Mouse (Mus musculus): Measurements from ENCODE around the gene Inpp5a. TPM values are rescaled to one million over a fixed set of nuclear protein-coding genes. Genes with fewer than 3 reads are reported as not detected.

Inpp5a gene
- polyA plus RNA-seq, 1 experiment from 2014 or later = 4.1 TPM

DNA sequence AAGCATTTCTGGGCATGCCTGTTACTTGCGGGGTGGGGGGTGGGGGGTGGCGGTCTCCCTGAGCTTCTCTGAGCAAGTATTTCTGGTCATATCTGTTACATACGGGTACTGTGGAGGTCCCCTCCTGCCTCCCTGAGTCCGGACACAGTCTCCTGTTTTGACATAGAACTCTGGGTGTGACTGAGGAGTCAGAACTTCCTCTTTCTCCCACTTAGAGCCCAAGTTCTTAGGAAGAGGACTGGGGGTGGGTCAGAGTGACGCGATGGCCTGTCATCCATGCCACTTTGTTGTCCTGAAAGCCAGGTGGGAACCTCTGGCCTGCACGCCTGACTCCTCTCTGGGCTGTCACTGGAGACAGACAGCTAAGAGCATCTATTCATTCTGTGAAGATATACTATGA lies 11.5 kb upstream of the Inpp5a start:
- no peaks in the 10 kb centered on the region; the same call in 1 of the 2 replicates for H3K4me1 ChIP-seq (replicated peaks)
- no peak overlapping the region for H3K27ac ChIP-seq (replicated peaks)
- no peak overlapping the region for H3K9ac ChIP-seq
- no peaks in the 10 kb centered on the region for H3K36me3 ChIP-seq (replicated peaks)
- H3K4me2 ChIP-seq = no peak overlapping the region
- peak; percentile 25 for ATAC-seq (ENCODE audit: insufficient read depth)
- H3K27me3 ChIP-seq = no peaks in the 10 kb centered on the region; the same call in 1 of the 2 replicates
- H3K9me3 ChIP-seq (replicated peaks) = no peaks in the 10 kb centered on the region
- WGBS (ENCODE audit: insufficient replicate concordance) = 25% methylated on average over 7 of the region's 7 CpGs
- no peak overlapping the region for H3K4me3 ChIP-seq (replicated peaks)

GRCm38 (mm10) chr7:139378355-139378754 lies 10.6 kb upstream of the Inpp5a start:
- ATAC-seq (ENCODE audit: insufficient read depth) = no peak
- WGBS (ENCODE audit: insufficient replicate concordance) = 68% methylated on average over 3 of the region's 3 CpGs
- H3K27ac ChIP-seq (replicated peaks) = no peak overlapping the region
- H3K36me3 ChIP-seq (replicated peaks) = no peaks in the 10 kb centered on the region
- no peaks in the 10 kb centered on the region; the same call in 1 of the 2 replicates for H3K27me3 ChIP-seq
- no peaks in the 10 kb centered on the region for H3K9me3 ChIP-seq (replicated peaks)
- H3K4me1 ChIP-seq (replicated peaks) = no peaks in the 10 kb centered on the region; the same call in 1 of the 2 replicates
- no peak overlapping the region for H3K4me3 ChIP-seq (replicated peaks)
- no peak overlapping the region for H3K9ac ChIP-seq
- no peak overlapping the region for H3K4me2 ChIP-seq

GRCm38 (mm10) chr7:139379745-139380144 lies 9.2 kb upstream of the Inpp5a start:
- Histone ChIP-seq H3K4me3 (replicated peaks) (no peak overlapping the region), H3K9me3 (replicated peaks) (no peaks in the 10 kb centered on the region), H3K36me3 (replicated peaks) (no peaks in the 10 kb centered on the region), H3K27ac (replicated peaks) (no peak overlapping the region), H3K9ac (no peak overlapping the region), H3K4me2 (no peak overlapping the region), H3K27me3 (no peaks in the 10 kb centered on the region), H3K4me1 (replicated peaks) (peaks cover 4% of the 10 kb centered on the region; the same call in 1 of the 2 replicates)
- no peak for ATAC-seq (ENCODE audit: insufficient read depth)
- 51% methylated on average over 2 of the region's 2 CpGs for WGBS (ENCODE audit: insufficient replicate concordance)

- ATAC-seq (ENCODE audit: insufficient read depth) = no peak
- Histone ChIP-seq H3K9me3 (replicated peaks) (no peaks in the 10 kb centered on the region), H3K27ac (replicated peaks) (no peak overlapping the region), H3K4me3 (replicated peaks) (no peak overlapping the region), H3K36me3 (replicated peaks) (no peaks in the 10 kb centered on the region), H3K27me3 (no peaks in the 10 kb centered on the region), H3K9ac (no peak overlapping the region), H3K4me2 (no peak overlapping the region), H3K4me1 (replicated peaks) (peaks cover 5% of the 10 kb centered on the region; the same call in 1 of the 2 replicates)
- WGBS (ENCODE audit: insufficient replicate concordance) = 49% methylated on average over 4 of the region's 4 CpGs
These were observed 8.7 kb upstream of the Inpp5a start for GRCm38 (mm10) chr7:139380225-139380624.

DNA sequence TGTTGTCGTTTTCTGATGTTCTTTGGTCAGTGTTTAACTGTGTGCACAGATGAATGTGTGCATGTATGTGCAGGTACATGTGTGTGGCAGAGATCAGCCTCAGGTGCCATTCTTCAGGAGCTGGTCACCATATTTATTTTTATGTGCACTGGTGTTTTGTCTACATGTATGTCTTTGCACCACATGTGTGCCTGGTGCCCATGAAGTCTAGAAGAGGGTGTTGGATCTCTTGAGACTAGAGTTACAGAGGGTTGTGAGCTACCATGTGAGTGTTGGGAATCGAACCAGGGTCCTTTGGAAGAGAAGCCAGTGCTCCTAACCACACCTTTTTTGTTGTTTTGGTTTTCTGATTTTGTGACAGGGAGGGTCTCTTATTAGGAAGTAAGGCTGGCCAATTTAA lies 7.0 kb upstream of the Inpp5a start:
- Histone ChIP-seq H3K27ac (replicated peaks) (no peak overlapping the region), H3K4me2 (no peak overlapping the region), H3K9ac (no peak overlapping the region), H3K27me3 (peaks cover 5% of the 10 kb centered on the region; the same call in 1 of the 2 replicates), H3K4me3 (replicated peaks) (no peak overlapping the region), H3K36me3 (replicated peaks) (no peaks in the 10 kb centered on the region), H3K4me1 (replicated peaks) (peaks cover 5% of the 10 kb centered on the region; the same call in 1 of the 2 replicates), H3K9me3 (replicated peaks) (no peaks in the 10 kb centered on the region)
- ATAC-seq (ENCODE audit: insufficient read depth) = no peak
- 40% methylated on average over 2 of the region's 2 CpGs for WGBS (ENCODE audit: insufficient replicate concordance)

DNA sequence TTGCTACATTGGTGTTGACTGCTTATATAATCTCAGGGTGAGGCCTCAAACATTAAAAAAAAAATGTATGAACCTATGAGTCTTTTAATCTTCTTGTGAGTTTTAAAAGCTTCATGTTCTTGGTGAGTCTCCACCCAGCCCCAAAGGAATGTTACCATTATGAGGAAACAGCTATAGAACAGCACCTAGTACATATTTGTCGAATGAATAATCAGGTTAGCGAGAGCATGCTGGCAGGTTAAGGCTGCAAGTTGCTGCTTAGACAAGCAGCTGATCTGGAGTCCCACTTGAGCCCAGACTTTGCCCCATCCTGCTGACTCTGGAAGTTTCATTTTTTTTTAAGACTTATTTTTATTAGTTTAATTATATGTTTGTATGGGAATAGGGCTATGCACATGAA lies 6.1 kb upstream of the Inpp5a start:
- no peak for ATAC-seq (ENCODE audit: insufficient read depth)
- Histone ChIP-seq H3K27ac (replicated peaks) (no peak overlapping the region), H3K4me2 (no peak overlapping the region)

DNA sequence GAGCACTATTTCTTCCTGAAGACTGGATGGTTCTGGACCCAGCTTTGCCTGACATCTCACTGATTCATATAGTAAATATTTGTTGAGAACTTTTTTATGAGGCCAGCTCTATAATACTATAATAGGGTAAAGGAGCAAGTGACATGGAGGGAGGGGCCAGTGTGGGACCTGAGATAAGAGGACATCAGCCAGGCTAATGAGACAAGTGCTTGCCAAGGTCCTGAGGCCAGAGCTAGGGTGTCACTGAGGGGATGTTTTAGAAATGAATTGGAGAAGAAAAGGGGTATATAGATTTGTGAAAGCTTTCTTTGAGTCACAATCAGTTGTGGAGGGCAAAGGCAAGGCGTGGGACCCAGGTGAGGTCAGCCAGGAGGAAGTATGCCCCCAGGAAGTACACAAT lies 4.4 kb upstream of the Inpp5a start:
- Histone ChIP-seq H3K27ac (replicated peaks) (no peak overlapping the region), H3K4me1 (replicated peaks) (peaks cover 22% of the 10 kb centered on the region), H3K9me3 (replicated peaks) (no peaks in the 10 kb centered on the region), H3K4me2 (no peak overlapping the region), H3K27me3 (peaks cover 7% of the 10 kb centered on the region), H3K9ac (no peak overlapping the region), H3K4me3 (replicated peaks) (no peak overlapping the region), H3K36me3 (replicated peaks) (no peaks in the 10 kb centered on the region)
- WGBS (ENCODE audit: insufficient replicate concordance) = 38% methylated on average over 1 of the region's 1 CpGs
- no peak for ATAC-seq (ENCODE audit: insufficient read depth)

More for the DNA sequence above, 6.1 kb upstream of the Inpp5a start:
- Histone ChIP-seq H3K9me3 (replicated peaks) (no peaks in the 10 kb centered on the region), H3K4me3 (replicated peaks) (no peak overlapping the region), H3K36me3 (replicated peaks) (no peaks in the 10 kb centered on the region), H3K9ac (no peak overlapping the region), H3K4me1 (replicated peaks) (peaks cover 8% of the 10 kb centered on the region), H3K27me3 (peaks cover 5% of the 10 kb centered on the region; the same call in 1 of the 2 replicates)
- 74% methylated on average over 2 of the region's 2 CpGs for WGBS (ENCODE audit: insufficient replicate concordance)

GRCm38 (mm10) chr7:139384916-139385530 lies 3.9 kb upstream of the Inpp5a start:
- H3K27ac ChIP-seq (replicated peaks) = no peak overlapping the region
- H3K4me2 ChIP-seq = no peak overlapping the region
- no peaks in the 10 kb centered on the region for H3K36me3 ChIP-seq (replicated peaks)
- ATAC-seq (ENCODE audit: insufficient read depth) = no peak
- WGBS (ENCODE audit: insufficient replicate concordance) = 62% methylated on average over 2 of the region's 2 CpGs
- H3K4me1 ChIP-seq (replicated peaks) = peaks cover 27% of the 10 kb centered on the region
- H3K9me3 ChIP-seq (replicated peaks) = no peaks in the 10 kb centered on the region
- no peak overlapping the region for H3K4me3 ChIP-seq (replicated peaks)
- no peak overlapping the region for H3K9ac ChIP-seq
- peaks cover 10% of the 10 kb centered on the region for H3K27me3 ChIP-seq

DNA sequence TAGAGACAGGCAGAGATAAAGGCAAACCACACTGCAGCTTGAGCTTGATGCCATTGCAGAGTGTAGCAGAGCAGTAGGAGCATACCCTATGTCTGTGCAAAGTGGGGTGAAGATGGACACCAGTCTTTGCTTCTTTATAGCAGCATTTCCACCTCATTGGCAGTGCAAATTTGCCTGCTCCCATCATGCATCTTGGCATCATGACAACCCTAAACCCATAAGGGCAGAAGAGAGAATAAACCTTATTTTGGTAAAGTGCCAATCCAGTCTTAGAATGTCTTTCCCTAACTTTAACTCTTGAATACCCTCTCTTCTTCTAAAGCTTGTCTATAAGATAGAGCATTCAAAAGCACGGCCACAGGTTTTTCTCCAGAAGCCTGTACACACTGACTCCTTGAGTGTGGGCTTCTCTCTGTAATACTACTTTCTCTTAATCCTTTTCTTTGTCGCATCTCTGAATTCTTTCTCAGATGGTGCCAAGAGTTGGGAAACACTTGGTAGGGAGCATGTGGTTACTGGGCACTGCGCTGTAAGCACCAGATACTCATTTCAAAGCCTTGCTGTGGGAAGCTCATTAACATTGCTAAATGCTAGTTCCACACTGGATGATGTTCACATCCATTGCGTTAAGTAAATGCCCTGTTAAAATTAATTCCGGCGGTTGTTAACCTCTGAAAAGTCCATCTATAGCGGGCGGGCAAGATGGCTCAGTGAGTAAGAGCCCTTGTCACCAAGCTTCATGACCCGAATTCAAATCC lies 1.8 kb upstream of the Inpp5a start:
- Histone ChIP-seq H3K27me3 (peaks cover 10% of the 10 kb centered on the region), H3K9ac (no peak overlapping the region), H3K4me1 (replicated peaks) (peaks cover 31% of the 10 kb centered on the region), H3K27ac (replicated peaks) (no peak overlapping the region), H3K4me3 (replicated peaks) (no peak overlapping the region), H3K9me3 (replicated peaks) (no peaks in the 10 kb centered on the region), H3K36me3 (replicated peaks) (no peaks in the 10 kb centered on the region), H3K4me2 (no peak overlapping the region)
- WGBS (ENCODE audit: insufficient replicate concordance) = 80% methylated on average over 9 of the region's 9 CpGs
- ATAC-seq (ENCODE audit: insufficient read depth) = no peak

- peak overlapping the region; percentile 64 for H3K27ac ChIP-seq (replicated peaks)
- H3K4me1 ChIP-seq (replicated peaks) = peaks cover 33% of the 10 kb centered on the region
- no peaks in the 10 kb centered on the region for H3K9me3 ChIP-seq (replicated peaks)
- 18% methylated on average over 16 of the region's 16 CpGs for WGBS (ENCODE audit: insufficient replicate concordance)
- peak overlapping the region; percentile 73 for H3K4me3 ChIP-seq (replicated peaks)
- peak overlapping the region; percentile 59 for H3K9ac ChIP-seq
- peaks cover 10% of the 10 kb centered on the region for H3K27me3 ChIP-seq
- peak overlapping the region; percentile 97 for H3K4me2 ChIP-seq
- no peaks in the 10 kb centered on the region for H3K36me3 ChIP-seq (replicated peaks)
- peak; percentile 62 for ATAC-seq (ENCODE audit: insufficient read depth)
These were observed 814 bp upstream of the Inpp5a start for GRCm38 (mm10) chr7:139387921-139388669.

DNA sequence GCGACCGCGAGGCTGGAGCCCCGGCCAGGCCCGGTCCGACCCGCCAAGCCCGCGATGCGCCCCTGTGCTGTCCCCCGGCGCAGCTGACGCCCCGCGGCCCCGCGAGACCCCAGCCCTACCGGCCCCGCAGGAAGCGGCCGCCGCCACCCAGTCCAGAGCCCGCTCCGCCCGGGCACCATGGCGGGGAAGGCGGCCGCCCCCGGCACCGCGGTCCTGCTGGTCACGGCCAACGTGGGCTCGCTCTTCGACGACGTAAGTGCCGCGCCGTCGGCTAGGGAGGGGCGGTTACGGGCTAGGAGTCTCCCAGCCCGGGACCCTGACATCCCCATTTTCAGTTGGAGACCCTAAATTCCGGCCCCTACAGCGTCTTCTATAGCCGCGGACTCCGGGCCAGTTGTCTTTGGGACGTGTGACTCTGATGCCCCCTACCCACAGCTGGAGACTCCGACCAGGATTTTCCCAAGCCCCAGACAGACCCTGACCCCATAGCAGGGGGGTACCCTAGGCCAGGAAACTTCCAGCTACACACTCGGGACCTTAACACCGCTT lies 378 bp downstream of the Inpp5a start:
- Histone ChIP-seq H3K4me3 (replicated peaks) (peak overlapping the region; percentile 73), H3K27ac (replicated peaks) (peak overlapping the region; percentile 65), H3K27me3 (peaks cover 10% of the 10 kb centered on the region), H3K9me3 (replicated peaks) (no peaks in the 10 kb centered on the region), H3K9ac (peak overlapping the region; percentile 85), H3K36me3 (replicated peaks) (no peaks in the 10 kb centered on the region), H3K4me2 (peak overlapping the region; percentile 97), H3K4me1 (replicated peaks) (peaks cover 33% of the 10 kb centered on the region)
- peak; percentile 10 for ATAC-seq (ENCODE audit: insufficient read depth)
- under 1% methylated on average over 45 of the region's 53 CpGs for WGBS (ENCODE audit: insufficient replicate concordance)

Data from liver, embryonic 15.5 days (tissue).